Mouse (Mus musculus) thymus, postnatal 4 days (tissue): Measurements from ENCODE around the gene Prkg2.

ENCODE experiments used
- DNase-seq: peaks from one replicate; pipeline ENCODE4 v3.0.0; 2021

The Prkg2 gene

GRCm38 (mm10) chr5:98897946-98898345, 139.2 kb downstream of the Prkg2 start:
- DNase-seq, result no peak

GRCm38 (mm10) chr5:98894281-98894680, 142.9 kb downstream of the Prkg2 start:
- DNase-seq, result no peak

- no peak for DNase-seq
These were observed 146.6 kb downstream of the Prkg2 start for GRCm38 (mm10) chr5:98890544-98891050.

- no peak for DNase-seq
These were observed 155.1 kb downstream of the Prkg2 start for GRCm38 (mm10) chr5:98882096-98882495.
